Mouse (Mus musculus): ENCODE measurements at regions not wholly inside any gene's neighbourhood (a gene's known extent, or its start where the extent isn't known, plus 50 kb on each side); places are given as distances from the start of the nearest gene placed in this dataset.
"Not testable (repeated sequence)": the region's sequence is repeated elsewhere in the genome, so short reads cannot be mapped to it uniquely, and the experiment has no call there.

DNA sequence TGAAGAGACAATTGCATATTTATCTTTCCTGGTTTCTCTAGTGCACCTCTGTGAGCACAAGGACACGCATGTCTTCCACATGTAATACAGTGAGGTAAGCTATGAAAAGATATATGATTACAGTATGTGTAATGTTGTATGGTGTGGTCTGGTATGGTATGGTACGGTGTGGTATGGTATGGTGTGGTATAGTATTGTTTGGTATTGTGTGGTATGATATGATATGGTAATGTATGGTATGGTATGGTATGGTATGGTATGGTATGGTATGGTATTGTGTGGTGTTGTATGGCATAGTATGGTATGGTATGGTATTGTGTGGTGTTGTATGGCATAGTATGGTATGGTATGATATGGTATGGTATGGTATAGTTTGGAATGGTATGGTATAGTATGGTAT is 242.1 kb upstream of the Ngly1 start:
- Histone ChIP-seq H3K4me2 (ENCODE audit: low read depth, low read length) (no peak overlapping the region), H3K27me3 (ENCODE audit: insufficient read depth, low read length) (no peaks in the 10 kb centered on the region), H3K36me3 (replicated peaks; ENCODE audit: insufficient read depth, low read length) (no peaks in the 10 kb centered on the region), H3K9me3 (ENCODE audit: low read length) (no peaks in the 10 kb centered on the region), H3K4me1 (ENCODE audit: insufficient read depth) (no peaks in the 10 kb centered on the region), H3K27ac (ENCODE audit: low read depth) (no peak overlapping the region), H3K9ac (replicated peaks) (no peak overlapping the region), H3K4me3 (ENCODE audit: low read depth, low read length) (no peak overlapping the region)
- TF ChIP-seq EP300 (IDR thresholded peaks at IDR 0.05; ENCODE audit: low read depth) (no peak), CTCF (IDR thresholded peaks at IDR 0.05; ENCODE audit: low read depth) (no peak)
- ATAC-seq (no peak), DNase-seq (no peak)
- WGBS (ENCODE audit: insufficient replicate concordance) = 76% methylated on average over 2 of the region's 2 CpGs

DNA sequence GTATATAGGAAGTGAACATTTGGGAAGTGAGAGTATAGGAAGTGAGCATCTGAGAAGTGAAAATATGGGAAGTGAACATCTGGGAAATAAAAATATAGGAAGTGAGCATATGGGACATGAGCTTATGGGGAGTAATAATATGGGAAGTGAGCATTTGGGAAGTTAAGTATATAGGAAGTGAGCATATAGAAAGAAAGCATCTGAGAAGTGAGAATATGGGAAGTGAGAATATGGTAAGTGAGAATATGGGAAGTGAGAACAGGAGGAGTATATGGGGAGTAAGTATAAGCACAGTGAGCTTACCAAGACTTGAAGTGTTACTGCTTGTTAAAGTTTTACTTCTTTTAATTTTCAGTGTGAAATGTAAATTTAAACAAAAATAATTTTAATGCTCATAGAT is 239.3 kb upstream of the Ngly1 start:
- Histone ChIP-seq H3K9me3 (ENCODE audit: low read length) (no peaks in the 10 kb centered on the region), H3K27ac (ENCODE audit: low read depth) (no peak overlapping the region), H3K4me3 (ENCODE audit: low read depth, low read length) (no peak overlapping the region), H3K4me1 (ENCODE audit: insufficient read depth) (no peaks in the 10 kb centered on the region), H3K27me3 (ENCODE audit: insufficient read depth, low read length) (no peaks in the 10 kb centered on the region), H3K9ac (replicated peaks) (no peak overlapping the region), H3K4me2 (ENCODE audit: low read depth, low read length) (no peak overlapping the region), H3K36me3 (replicated peaks; ENCODE audit: insufficient read depth, low read length) (no peaks in the 10 kb centered on the region)
- ATAC-seq (no peak), DNase-seq (no peak)
- TF ChIP-seq CTCF (IDR thresholded peaks at IDR 0.05; ENCODE audit: low read depth) (no peak), EP300 (IDR thresholded peaks at IDR 0.05; ENCODE audit: low read depth) (no peak)

DNA sequence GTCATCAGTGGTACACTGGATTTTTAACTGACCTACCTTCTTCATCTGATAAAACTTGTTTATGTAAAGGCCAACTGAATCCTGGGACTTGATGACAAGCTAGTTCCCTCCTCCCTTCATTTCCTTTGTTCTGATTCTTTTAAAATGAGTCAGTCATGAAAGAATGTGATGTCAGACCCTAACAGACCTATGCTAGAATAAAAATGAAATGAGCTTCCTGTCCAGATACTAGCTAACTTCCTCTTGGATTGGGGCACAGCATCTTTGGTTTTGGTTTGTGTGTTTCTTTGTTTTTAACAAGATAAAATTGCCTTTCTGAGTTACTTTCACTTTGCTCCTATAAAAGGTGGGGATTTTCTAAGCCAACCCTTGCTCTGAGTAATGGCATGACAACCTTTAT is 225.2 kb upstream of the Ngly1 start:
- H3K9ac ChIP-seq (replicated peaks) = no peak overlapping the region
- no peaks in the 10 kb centered on the region for H3K9me3 ChIP-seq (ENCODE audit: low read length)
- no peak for DNase-seq
- no peak overlapping the region for H3K4me2 ChIP-seq (ENCODE audit: low read depth, low read length)
- no peak overlapping the region for H3K4me3 ChIP-seq (ENCODE audit: low read depth, low read length)
- TF ChIP-seq EP300 (IDR thresholded peaks at IDR 0.05; ENCODE audit: low read depth) = no peak
- no peak for TF ChIP-seq CTCF (IDR thresholded peaks at IDR 0.05; ENCODE audit: low read depth)
- H3K27me3 ChIP-seq (ENCODE audit: insufficient read depth, low read length) = no peaks in the 10 kb centered on the region
- no peaks in the 10 kb centered on the region for H3K4me1 ChIP-seq (ENCODE audit: insufficient read depth)
- no peak for ATAC-seq
- H3K36me3 ChIP-seq (replicated peaks; ENCODE audit: insufficient read depth, low read length) = no peaks in the 10 kb centered on the region
- H3K27ac ChIP-seq (ENCODE audit: low read depth) = no peak overlapping the region

DNA sequence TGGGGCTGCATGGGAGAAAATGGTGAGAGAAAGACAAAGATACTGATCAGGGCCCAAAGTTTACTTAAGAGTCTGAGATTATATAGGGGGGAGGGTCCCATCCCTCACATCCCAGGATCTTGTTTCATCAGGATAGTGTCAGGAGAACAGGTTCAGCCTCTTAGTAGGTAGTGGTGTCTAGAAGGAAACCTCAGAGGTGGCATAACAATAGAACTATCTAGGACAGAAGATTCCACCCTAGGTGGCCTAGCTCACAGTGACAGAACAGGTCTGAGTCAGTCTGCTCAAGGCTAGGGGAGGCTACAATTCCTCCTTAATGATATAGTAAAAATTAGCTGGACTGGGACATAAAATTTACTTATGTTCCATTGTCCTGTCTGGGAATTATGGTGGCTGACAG is 211.3 kb upstream of the Ngly1 start:
- TF ChIP-seq EP300 (IDR thresholded peaks at IDR 0.05; ENCODE audit: low read depth) = no peak
- TF ChIP-seq CTCF (IDR thresholded peaks at IDR 0.05; ENCODE audit: low read depth) = no peak
- ATAC-seq (no peak), DNase-seq (no peak)
- H3K4me2 ChIP-seq (ENCODE audit: low read depth, low read length) = no peak overlapping the region
- no peaks in the 10 kb centered on the region for H3K4me1 ChIP-seq (ENCODE audit: insufficient read depth)
- no peaks in the 10 kb centered on the region for H3K9me3 ChIP-seq (ENCODE audit: low read length)
- H3K27ac ChIP-seq (ENCODE audit: low read depth) = no peak overlapping the region
- H3K36me3 ChIP-seq (replicated peaks; ENCODE audit: insufficient read depth, low read length) = no peaks in the 10 kb centered on the region
- H3K27me3 ChIP-seq (ENCODE audit: insufficient read depth, low read length) = no peaks in the 10 kb centered on the region
- H3K9ac ChIP-seq (replicated peaks) = no peak overlapping the region
- no peak overlapping the region for H3K4me3 ChIP-seq (ENCODE audit: low read depth, low read length)

- H3K9ac ChIP-seq (replicated peaks) = no peak overlapping the region
- ATAC-seq (no peak), DNase-seq (no peak)
- no peak for TF ChIP-seq CTCF (IDR thresholded peaks at IDR 0.05; ENCODE audit: low read depth)
- TF ChIP-seq EP300 (IDR thresholded peaks at IDR 0.05; ENCODE audit: low read depth) = no peak
- H3K27ac ChIP-seq (ENCODE audit: low read depth) = no peak overlapping the region
- H3K4me3 ChIP-seq (ENCODE audit: low read depth, low read length) = no peak overlapping the region
- no peak overlapping the region for H3K4me2 ChIP-seq (ENCODE audit: low read depth, low read length)
- no peaks in the 10 kb centered on the region for H3K36me3 ChIP-seq (replicated peaks; ENCODE audit: insufficient read depth, low read length)
- no peaks in the 10 kb centered on the region for H3K27me3 ChIP-seq (ENCODE audit: insufficient read depth, low read length)
- WGBS (ENCODE audit: insufficient replicate concordance) = 61% methylated on average over 1 of the region's 1 CpGs
- H3K9me3 ChIP-seq (ENCODE audit: low read length) = no peaks in the 10 kb centered on the region
- H3K4me1 ChIP-seq (ENCODE audit: insufficient read depth) = no peaks in the 10 kb centered on the region
Measured at GRCm38 (mm10) chr14:16038336-16038735, 210.7 kb upstream of the Ngly1 start.

DNA sequence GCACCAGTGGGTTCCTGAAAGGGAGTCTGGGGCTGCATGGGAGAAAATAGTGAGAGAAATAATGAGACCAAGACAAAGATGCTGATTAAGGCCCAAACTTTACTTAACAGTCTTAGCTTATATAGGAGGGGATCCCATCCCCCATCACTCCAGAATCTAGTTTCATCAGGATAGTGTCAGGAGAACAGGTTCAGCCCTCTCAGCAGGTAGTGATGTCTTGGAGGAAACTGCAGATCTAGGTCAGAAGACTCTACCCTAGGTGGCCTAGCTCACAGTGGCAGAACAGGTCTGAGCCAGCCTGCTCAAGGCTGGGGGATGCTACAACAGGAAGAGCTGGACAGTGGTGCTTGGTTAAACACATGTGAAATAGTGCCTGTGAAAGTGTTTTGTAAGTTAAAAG is 204.6 kb upstream of the Ngly1 start:
- Histone ChIP-seq H3K4me2 (ENCODE audit: low read depth, low read length) (no peak overlapping the region), H3K27ac (ENCODE audit: low read depth) (no peak overlapping the region), H3K9me3 (ENCODE audit: low read length) (no peaks in the 10 kb centered on the region), H3K4me3 (ENCODE audit: low read depth, low read length) (no peak overlapping the region), H3K4me1 (ENCODE audit: insufficient read depth) (no peaks in the 10 kb centered on the region), H3K27me3 (ENCODE audit: insufficient read depth, low read length) (no peaks in the 10 kb centered on the region), H3K9ac (replicated peaks) (no peak overlapping the region), H3K36me3 (replicated peaks; ENCODE audit: insufficient read depth, low read length) (no peaks in the 10 kb centered on the region)
- ATAC-seq (no peak), DNase-seq (no peak)
- no peak for TF ChIP-seq EP300 (IDR thresholded peaks at IDR 0.05; ENCODE audit: low read depth)
- no peak for TF ChIP-seq CTCF (IDR thresholded peaks at IDR 0.05; ENCODE audit: low read depth)

GRCm38 (mm10) chr14:16072534-16072933 is 176.5 kb upstream of the Ngly1 start:
- H3K4me2 ChIP-seq (ENCODE audit: low read depth, low read length); H3K4me3 ChIP-seq (ENCODE audit: low read depth, low read length); H3K9ac ChIP-seq (replicated peaks); H3K9me3 ChIP-seq (ENCODE audit: low read length); H3K27me3 ChIP-seq (ENCODE audit: insufficient read depth, low read length); H3K27ac ChIP-seq (ENCODE audit: low read depth); ATAC-seq; H3K4me1 ChIP-seq (ENCODE audit: insufficient read depth); H3K36me3 ChIP-seq (replicated peaks; ENCODE audit: insufficient read depth, low read length); DNase-seq: not testable (repeated sequence)
- 100% methylated on average over 7 of the region's 12 CpGs for WGBS (ENCODE audit: insufficient replicate concordance)
